Comparison of ENCODE assay signal across 8 mouse cellular contexts in the genomic region with DNA sequence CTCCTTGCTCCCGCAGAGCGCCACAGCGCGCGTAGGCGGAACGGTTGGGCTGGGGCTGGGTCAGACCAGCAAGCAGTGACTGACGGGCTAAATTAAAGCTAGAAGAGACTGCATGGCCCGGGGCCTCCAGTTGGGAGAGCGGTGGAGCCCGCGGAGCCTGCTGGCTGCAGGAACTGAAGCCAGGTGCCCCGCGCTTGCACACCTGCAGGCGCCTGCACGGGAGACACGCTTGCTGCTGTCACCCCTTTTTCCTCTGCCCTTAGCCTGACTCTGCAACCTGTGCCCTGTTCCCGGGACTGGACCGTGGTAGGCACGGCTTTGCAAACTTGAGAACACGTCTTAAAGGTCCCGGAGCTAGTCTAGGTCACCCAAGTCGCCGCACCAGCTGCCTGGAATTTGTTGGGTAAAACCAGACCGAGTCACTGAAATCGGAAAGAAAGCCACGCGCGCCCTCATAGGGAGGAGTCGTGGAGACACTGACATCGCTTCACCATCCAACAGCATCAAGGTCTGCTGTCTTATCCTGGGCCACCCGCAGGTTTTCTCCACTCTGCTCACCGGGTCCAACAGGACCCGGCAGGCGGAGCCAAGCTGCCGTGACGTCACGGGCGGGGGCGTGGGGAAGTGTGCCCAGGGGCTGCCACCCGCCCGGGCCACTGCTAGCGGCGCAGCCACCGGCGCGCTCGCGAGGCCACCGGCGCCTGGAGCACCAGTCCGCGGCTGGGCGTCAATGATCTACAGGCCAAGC. TPM values are rescaled to one million over a fixed set of nuclear protein-coding genes. Genes with fewer than 3 reads are reported as not detected.
DNase-seq lines count a peak whose midpoint lies in the region; ATAC-seq and TF ChIP-seq lines count a peak whose summit lies in the region.

A gene (plus strand): TSS at position 671 of the 748 bp plus-strand sequence.

- POLR2A ChIA-PET in Patski (lab: Charles Lee) = interaction anchor here (0.6 kb wide), 1 partner anchor 397 kb away, joined by 6 read pairs; no protein-coding TSS in a partner anchor

- H3K27me3 ChIP-seq in Patski = no peaks in the 10 kb centered on the region
- peaks cover 4% of the 10 kb centered on the region; the same call in 1 of the 2 replicates for H3K27me3 ChIP-seq in hindbrain, embryonic 14.5 days (ENCODE audit: control insufficient read depth, insufficient read depth, low read length)

- intact Hi-C loops in left cerebral cortex, adult 2 months (cut with DNase I) = loop anchor here (5.0 to 10.0 kb wide), 3 partner anchors 102 to 444 kb away; no protein-coding TSS in a partner anchor

- under 1% methylated on average over 52 of the region's 54 CpGs for WGBS in hindbrain, embryonic 14.5 days

- DNase-seq in Patski (ENCODE audit: low read depth, low spot score) = no peak
- DNase-seq in cerebellum, adult 8-10 months = peak; percentile 41
- peak; percentile 56 to 79 for DNase-seq in frontal cortex, adult 2 months (ENCODE audit: extremely low spot score in 1 of 2, low spot score in 1 of 2)
- DNase-seq in hindbrain, embryonic 14.5 days (ENCODE audit: low spot score) = peak; percentile 82
- peak; percentile 79 to 84 for DNase-seq in left cerebral cortex, adult 2 months (ENCODE audit: extremely low spot score in 1 of 2, low spot score in 2 of 2)
- DNase-seq in lung, postnatal 4 days = peak; percentile 82
- DNase-seq in right cerebral cortex, adult 18-20 months = peak; percentile 78
- peak; percentile 43 to 67 for DNase-seq in urinary bladder, postnatal 4 days (ENCODE audit: low spot score in 2 of 2)

- ATAC-seq in Patski = peak; percentile 69
- peak; percentile 82 for ATAC-seq in hindbrain, embryonic 14.5 days (ENCODE audit: low FRiP score)

- no peaks in the 10 kb centered on the region for H3K9me3 ChIP-seq in hindbrain, embryonic 14.5 days (ENCODE audit: control insufficient read depth, low read length)

- no peak for TF ChIP-seq CTCF in Patski (IDR thresholded peaks at IDR 0.05)
- no peak for TF ChIP-seq CTCF in left cerebral cortex, adult 2 months (IDR thresholded peaks at IDR 0.05)

- H3K4me2 ChIP-seq in hindbrain, embryonic 14.5 days (replicated peaks) = peak within 1 kb of the TSS; percentile 77

- CTCF ChIA-PET in Patski (lab: Charles Lee) = interaction anchor here (1.1 to 3.8 kb wide), 6 partner anchors 9 to 443 kb away, joined by 3 to 30 read pairs (median 4); no protein-coding TSS in a partner anchor

- H3K27ac ChIP-seq in hindbrain, embryonic 14.5 days = peak within 1 kb of the TSS; percentile 21
- H3K27ac ChIP-seq in left cerebral cortex, adult 2 months = peak within 1 kb of the TSS; percentile 80

- H3K4me1 ChIP-seq in hindbrain, embryonic 14.5 days (replicated peaks; ENCODE audit: control insufficient read depth, insufficient read depth, low read length) = peaks cover 25% of the 10 kb centered on the region; the same call in 1 of the 2 replicates

- peak within 1 kb of the TSS; percentile 52 for H3K4me3 ChIP-seq in hindbrain, embryonic 14.5 days (replicated peaks; ENCODE audit: low read length)
- peak within 1 kb of the TSS; percentile 60 for H3K4me3 ChIP-seq in left cerebral cortex, adult 2 months

- H3K9ac ChIP-seq in hindbrain, embryonic 14.5 days = peak within 1 kb of the TSS; percentile 69

- in situ Hi-C loops in Patski (cut with MboI; ENCODE audit: low pct_unique_long_range_greater_than_20kb) = no loop called here

- H3K36me3 ChIP-seq in hindbrain, embryonic 14.5 days (replicated peaks; ENCODE audit: control insufficient read depth, insufficient read depth) = no peaks in the 10 kb centered on the region

RNA-seq across cellular contexts. Expression of the gene that starts here (rescaled TPM):
- 2.1 TPM for polyA plus RNA-seq in Patski (2021)
- polyA plus RNA-seq in frontal cortex, adult 2 months (2012; rRNA removed) = 15.3 and 18.3 TPM in 2 replicates
- polyA plus RNA-seq in hindbrain, embryonic 14.5 days (2014; fragmentation: Nextera tagmentation; extraction: Ambion mirVana) = 19.4 and 23.9 TPM in 2 replicates
- 10 to 100 TPM; 30.4 to 33.8 TPM for total RNA-seq in left cerebral cortex, adult 2 months (2021)
